Mouse (Mus musculus): ENCODE measurements around the gene Cox5a.

The Cox5a gene

GRCm38 (mm10) chr9:57565741-57566221 lies 44.7 kb downstream of the Cox5a start:
- DNase-seq = peak; percentile 66

- DNase-seq = no peak
These were observed 45.8 kb downstream of the Cox5a start for GRCm38 (mm10) chr9:57566846-57567245.

- DNase-seq = no peak
These were observed 47.4 kb downstream of the Cox5a start for GRCm38 (mm10) chr9:57568500-57568899.

- DNase-seq = no peak
These were observed 53.3 kb downstream of the Cox5a start for GRCm38 (mm10) chr9:57574397-57574796.

GRCm38 (mm10) chr9:57575577-57575976 lies 54.5 kb downstream of the Cox5a start:
- no peak for DNase-seq

- DNase-seq = peak; percentile 53
These were observed 56.2 kb downstream of the Cox5a start for GRCm38 (mm10) chr9:57577144-57577849.

Measured in lung, postnatal 36 days (tissue).